Mouse (Mus musculus) forebrain, embryonic 16.5 days (tissue): ENCODE data around the gene Dcaf10. TPM values are rescaled to one million over a fixed set of nuclear protein-coding genes. Genes with fewer than 3 reads are reported as not detected.
"Not testable (repeated sequence)": the region's sequence is repeated elsewhere in the genome, so short reads cannot be mapped to it uniquely, and the experiment has no call there.

ENCODE experiments used
- ATAC-seq: fragments of 200-750 bp; cut with Nextera tagmentation; 2 replicates; pipeline ENCODE4 v1.8.0; 2017; ENCODE audit warnings: mild to moderate bottlenecking, moderate library complexity
- H3K27ac ChIP-seq: fragments of 300-500 bp; sonication (generic); 2 replicates; pipeline ENCODE4 v1.5.1; 2014; ENCODE audit warnings: low read length, control low read depth
- H3K27me3 ChIP-seq: fragments of 300-500 bp; sonication (generic); replicated peaks from 2 replicates; pipeline ENCODE4 v1.6.1; 2014; ENCODE audit warnings: low read length; ENCODE audit not compliant: control insufficient read depth, insufficient read depth
- H3K36me3 ChIP-seq: fragments of 300-500 bp; sonication (generic); 2 replicates; pipeline ENCODE4 v1.6.1; 2014; ENCODE audit not compliant: control insufficient read depth, insufficient read depth
- H3K4me1 ChIP-seq: fragments of 300-500 bp; sonication (generic); replicated peaks from 2 replicates; pipeline ENCODE4 v1.6.1; 2014; ENCODE audit warnings: low read length; ENCODE audit not compliant: control insufficient read depth, insufficient read depth
- H3K4me2 ChIP-seq: fragments of 300-500 bp; sonication (generic); 2 replicates; pipeline ENCODE4 v1.6.1; 2014; ENCODE audit warnings: mild to moderate bottlenecking, low read length, control low read depth
- H3K4me3 ChIP-seq: fragments of 300-500 bp; sonication (generic); replicated peaks from 2 replicates; pipeline ENCODE4 v1.5.1; 2014; ENCODE audit warnings: mild to moderate bottlenecking, low read length, control low read depth
- H3K9ac ChIP-seq: fragments of 300-500 bp; sonication (generic); replicated peaks from 2 replicates; pipeline ENCODE4 v1.6.1; 2014; ENCODE audit warnings: low read depth, low read length, control low read depth
- H3K9me3 ChIP-seq: fragments of 300-500 bp; sonication (generic); 2 replicates; pipeline ENCODE4 v1.6.1; 2016; ENCODE audit warnings: low read length; ENCODE audit not compliant: control insufficient read depth
- WGBS: fragments of 180-500 bp; shearing (Covaris S2); extraction: QIAGEN DNeasy Blood & Tissue Kit; methylation state at CpG from one replicate; pipeline ENCODE4 v1.1.7; 2014; 5-methylcytosine and 5-hydroxymethylcytosine counted together
- polyA plus RNA-seq: library from polyadenylated mRNA; unstranded; fragments of >200 nt; fragmentation: Nextera tagmentation; extraction: Ambion mirVana; gene quantifications from 2 replicates; pipeline ENCODE4 v1.2.1, GENCODE M21; 2015

Gene Dcaf10
- polyA plus RNA-seq, 1 experiment from 2014 or later, result 7.1 TPM

DNA sequence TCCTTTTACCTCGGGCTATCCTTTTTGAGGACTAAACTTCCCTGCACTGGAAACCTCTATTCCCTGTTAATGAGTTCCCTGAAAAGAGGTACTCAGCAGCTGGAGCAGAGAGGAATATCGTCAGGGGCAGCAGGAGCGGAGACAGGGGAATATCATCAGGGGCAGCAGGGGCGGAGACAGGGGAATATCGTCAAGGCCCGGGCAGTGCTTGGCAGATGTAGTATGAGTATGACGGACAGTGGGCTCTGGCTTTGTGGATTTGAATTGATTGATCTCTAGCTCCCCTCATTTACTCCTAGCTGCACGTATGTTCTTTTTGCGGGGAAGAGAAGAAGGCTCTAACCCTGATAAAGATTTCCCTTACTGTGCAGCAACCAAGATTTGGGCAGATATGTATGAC lies 675 bp upstream of the Dcaf10 start:
- Histone ChIP-seq H3K4me2 (peak overlapping the region; percentile 61), H3K4me1 (peaks cover 23% of the 10 kb centered on the region), H3K27me3 (no peaks in the 10 kb centered on the region), H3K9ac (peak overlapping the region; percentile 93), H3K9me3 (no peaks in the 10 kb centered on the region), H3K4me3 (peak overlapping the region; percentile 96), H3K36me3 (no peaks in the 10 kb centered on the region), H3K27ac (peak overlapping the region; percentile 86)
- 52% methylated on average over 9 of the region's 9 CpGs for WGBS
- no peak for ATAC-seq

DNA sequence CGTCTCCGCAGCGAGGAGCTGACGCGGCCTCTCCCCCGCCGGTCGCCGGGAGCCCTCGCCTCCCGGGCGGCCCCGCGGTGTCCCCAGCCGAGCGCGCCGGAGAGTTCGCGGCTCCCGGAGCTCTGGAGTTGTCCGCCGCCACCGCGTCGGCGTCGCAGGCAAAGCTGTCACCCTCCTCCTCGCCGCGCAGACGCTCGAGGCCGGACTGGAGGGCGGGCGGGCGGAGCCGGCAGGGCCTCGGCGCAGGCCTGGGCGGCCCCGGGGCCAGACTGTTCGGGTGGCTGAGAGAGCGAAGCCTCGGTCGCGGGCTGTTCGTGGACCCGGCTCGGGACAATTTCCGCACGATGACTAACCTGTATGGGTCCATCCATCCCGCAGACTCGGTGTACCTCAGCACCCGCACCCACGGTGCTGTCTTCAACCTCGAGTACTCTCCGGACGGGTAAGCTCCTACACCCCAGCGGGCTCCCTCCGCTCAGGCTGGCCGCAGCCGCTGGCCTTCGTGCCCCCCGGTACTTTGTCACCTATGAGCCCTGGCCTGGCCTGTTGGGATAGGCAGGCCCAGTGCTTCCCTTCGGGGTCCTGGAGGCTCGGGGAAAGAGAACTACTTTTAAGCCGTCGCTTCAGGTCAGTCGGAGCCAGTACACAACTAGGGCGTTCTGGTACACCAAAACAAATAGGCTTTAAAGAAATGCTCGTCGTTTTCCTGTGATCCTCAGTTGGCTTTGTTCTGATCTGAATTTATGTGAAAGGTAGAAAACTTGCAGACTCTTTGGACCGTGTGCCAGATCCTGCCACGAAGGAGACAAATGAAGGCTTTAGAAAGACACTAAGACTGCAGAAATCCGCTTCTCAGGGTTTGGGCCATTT lies 620 bp downstream of the Dcaf10 start, which contains the start of gene Exosc3:
Gene Exosc3 (minus strand): TSS at position 447 of the 870 bp plus-strand sequence.
- Histone ChIP-seq H3K27ac (peak within 1 kb of the TSS; percentile 86), H3K9ac (peak within 1 kb of the TSS; percentile 93), H3K36me3 (no peaks in the 10 kb centered on the region), H3K4me1 (peaks cover 23% of the 10 kb centered on the region), H3K27me3 (no peaks in the 10 kb centered on the region), H3K4me2 (peak within 1 kb of the TSS; percentile 92), H3K4me3 (peak within 1 kb of the TSS; percentile 96), H3K9me3 (no peaks in the 10 kb centered on the region)
- under 1% methylated on average over 75 of the region's 76 CpGs for WGBS
- peak; percentile 77 for ATAC-seq

DNA sequence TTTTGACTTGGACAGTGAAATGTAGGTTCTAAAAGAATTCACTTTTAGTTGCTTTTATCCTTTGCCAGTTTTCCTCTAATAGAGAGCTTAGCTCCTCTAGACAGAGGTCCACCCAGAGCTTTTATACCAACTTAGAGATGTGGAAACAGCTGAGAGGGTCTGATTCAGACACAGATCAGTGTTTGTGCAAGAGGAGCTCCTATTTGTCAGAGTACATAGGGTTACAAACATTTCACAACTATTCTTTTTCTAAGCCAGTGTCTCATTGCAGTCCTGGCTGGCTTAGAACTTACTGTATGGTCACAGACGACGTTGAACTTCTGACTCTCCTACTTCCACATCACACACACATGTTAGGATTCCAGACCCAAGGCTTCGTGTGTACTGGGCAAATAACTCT lies 14.8 kb downstream of the Dcaf10 start:
- WGBS, result 85% methylated on average over 3 of the region's 3 CpGs
- H3K4me1 ChIP-seq, result no peaks in the 10 kb centered on the region
- no peak overlapping the region for H3K4me3 ChIP-seq
- H3K27ac ChIP-seq, result no peak overlapping the region
- no peak overlapping the region for H3K4me2 ChIP-seq
- ATAC-seq, result no peak
- H3K36me3 ChIP-seq, result 0 out of 2 replicates have a peak, but pooled peaks cover 3% of the 10 kb centered on the region
- no peaks in the 10 kb centered on the region for H3K27me3 ChIP-seq
- no peaks in the 10 kb centered on the region for H3K9me3 ChIP-seq
- H3K9ac ChIP-seq, result no peak overlapping the region

DNA sequence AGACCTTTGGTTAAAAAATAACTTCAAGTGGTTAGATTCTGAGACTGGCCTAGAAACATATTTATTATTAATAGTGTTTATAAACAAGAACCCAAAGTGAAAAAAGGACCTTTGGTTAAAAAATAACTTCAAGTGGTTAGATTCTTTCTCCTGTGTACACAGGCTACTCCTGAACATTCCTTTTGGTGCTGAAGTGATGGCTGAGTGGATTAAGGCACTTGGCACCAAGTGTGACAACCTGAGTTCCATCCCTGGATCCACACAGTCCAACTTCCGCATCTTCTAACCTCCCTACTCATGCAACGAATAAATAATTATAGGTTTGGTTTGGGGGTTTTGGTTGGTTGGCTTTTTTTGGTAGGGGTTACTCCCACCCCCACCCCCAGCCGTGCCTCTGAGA lies 29.4 kb downstream of the Dcaf10 start:
- WGBS, result 87% methylated on average over 3 of the region's 3 CpGs
- no peak overlapping the region for H3K9ac ChIP-seq
- H3K9me3 ChIP-seq, result no peaks in the 10 kb centered on the region
- H3K36me3 ChIP-seq, result peaks cover 19% of the 10 kb centered on the region
- H3K4me1 ChIP-seq, result no peaks in the 10 kb centered on the region
- no peak overlapping the region for H3K27ac ChIP-seq
- H3K4me3 ChIP-seq, result no peak overlapping the region
- no peaks in the 10 kb centered on the region for H3K27me3 ChIP-seq
- no peak for ATAC-seq
- no peak overlapping the region for H3K4me2 ChIP-seq

DNA sequence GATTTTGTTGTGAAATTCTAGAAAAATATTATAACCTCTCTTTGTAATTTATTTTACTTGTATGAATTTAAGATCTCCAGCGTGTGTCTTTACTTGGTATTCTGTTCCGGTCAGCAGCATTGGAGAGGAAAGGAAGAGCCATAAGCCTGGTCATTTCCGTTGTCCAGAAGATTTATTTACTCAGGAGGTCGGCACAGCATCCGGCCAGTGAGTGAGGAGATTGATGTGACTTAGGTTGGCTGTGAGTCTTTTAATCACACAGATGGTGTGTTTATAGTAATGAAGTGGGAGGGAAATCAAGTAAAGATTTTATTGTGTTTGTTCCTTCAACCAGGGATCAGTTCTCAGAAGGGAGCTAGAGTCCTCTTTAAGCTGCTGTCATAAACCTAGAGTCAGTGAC lies 33.0 kb downstream of the Dcaf10 start:
- Histone ChIP-seq H3K27ac (no peak overlapping the region), H3K4me2 (no peak overlapping the region), H3K4me1 (no peaks in the 10 kb centered on the region), H3K27me3 (no peaks in the 10 kb centered on the region), H3K9me3 (no peaks in the 10 kb centered on the region), H3K36me3 (peaks cover 25% of the 10 kb centered on the region), H3K9ac (no peak overlapping the region), H3K4me3 (no peak overlapping the region)
- 90% methylated on average over 5 of the region's 5 CpGs for WGBS
- ATAC-seq, result no peak

DNA sequence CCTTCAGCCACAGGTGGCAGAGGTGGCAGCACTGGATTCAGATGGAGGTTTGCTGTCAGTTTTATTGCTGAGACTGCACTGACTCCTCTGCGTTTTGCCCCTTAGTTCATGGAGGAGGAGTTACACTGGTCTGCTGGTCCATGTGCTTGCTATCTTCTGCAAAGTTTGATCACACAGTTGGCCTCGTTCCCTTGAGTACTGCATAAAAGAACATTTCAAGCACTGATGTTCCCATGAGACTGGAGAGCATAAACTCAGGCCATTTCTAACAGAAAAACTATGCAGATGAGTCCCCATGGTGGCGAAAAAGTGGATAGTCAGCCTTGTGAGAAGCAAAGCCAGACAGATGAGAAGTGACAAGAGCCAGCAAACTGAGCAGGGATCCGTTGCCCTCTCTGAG lies 34.7 kb downstream of the Dcaf10 start:
- no peak overlapping the region for H3K9ac ChIP-seq
- ATAC-seq, result no peak
- H3K27ac ChIP-seq, result no peak overlapping the region
- WGBS, result 82% methylated on average over 4 of the region's 4 CpGs
- H3K36me3 ChIP-seq, result peaks cover 22% of the 10 kb centered on the region
- no peaks in the 10 kb centered on the region for H3K4me1 ChIP-seq
- no peak overlapping the region for H3K4me3 ChIP-seq
- no peaks in the 10 kb centered on the region for H3K9me3 ChIP-seq
- no peaks in the 10 kb centered on the region for H3K27me3 ChIP-seq
- no peak overlapping the region for H3K4me2 ChIP-seq

DNA sequence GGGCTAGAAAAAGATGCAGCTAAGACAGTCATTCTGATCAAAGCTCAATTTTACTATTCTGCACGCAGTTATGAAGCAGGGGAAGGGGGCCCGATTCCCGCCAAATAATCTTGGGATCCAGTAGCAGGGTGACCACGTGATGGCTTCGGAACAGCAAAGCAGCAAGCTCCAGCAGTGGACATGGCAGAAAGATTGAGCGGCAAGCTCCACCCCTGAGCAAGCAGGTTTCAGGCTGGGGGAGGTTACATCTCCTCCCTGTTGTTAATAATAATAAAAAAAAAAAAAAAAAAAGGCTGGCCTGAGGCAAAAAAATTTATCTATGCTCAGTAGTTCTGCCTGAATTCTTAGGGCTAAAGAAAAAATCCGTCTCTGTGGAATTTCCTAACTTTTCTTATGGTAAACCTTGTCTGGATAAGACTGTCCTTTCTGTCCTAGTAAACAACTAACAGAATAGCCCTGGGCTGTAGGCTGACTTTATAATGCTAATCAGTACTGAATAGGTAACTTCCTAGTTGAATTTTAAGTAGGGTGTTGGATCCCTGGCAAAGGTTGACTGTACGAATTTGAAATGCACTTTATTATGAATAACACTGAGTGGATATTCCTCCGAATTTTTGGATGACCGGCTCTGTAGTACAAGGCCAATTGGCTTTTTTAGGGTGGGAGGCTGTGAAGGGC lies 39.1 kb downstream of the Dcaf10 start:
- H3K4me1 ChIP-seq, H3K27me3 ChIP-seq, H3K4me3 ChIP-seq, H3K36me3 ChIP-seq, H3K27ac ChIP-seq, H3K9ac ChIP-seq, H3K4me2 ChIP-seq, ATAC-seq, H3K9me3 ChIP-seq: not testable (repeated sequence)
- WGBS, result 77% methylated on average over 10 of the region's 10 CpGs

DNA sequence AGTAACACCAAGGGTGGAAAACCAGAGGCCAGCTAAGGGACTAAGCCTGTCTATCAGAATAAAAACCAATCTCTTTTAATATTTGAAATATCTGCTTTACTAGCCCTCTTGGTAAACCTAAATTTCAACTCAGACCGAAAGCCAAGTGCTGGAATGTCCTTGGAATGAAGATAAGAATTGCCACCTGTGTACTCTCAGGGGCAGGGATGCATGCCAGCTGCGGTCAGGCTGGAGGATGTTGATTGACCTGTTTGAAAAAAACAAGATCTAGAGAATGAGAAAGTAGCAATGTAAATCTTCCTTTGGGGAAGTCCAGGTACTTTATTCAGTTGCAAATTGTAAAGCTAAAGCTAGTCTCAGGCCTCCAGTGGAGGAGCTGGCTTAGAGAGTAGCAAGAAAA lies 40.2 kb downstream of the Dcaf10 start:
- not testable (repeated sequence) for H3K4me2 ChIP-seq, H3K4me1 ChIP-seq, H3K27ac ChIP-seq, H3K9me3 ChIP-seq, H3K4me3 ChIP-seq, H3K9ac ChIP-seq, H3K36me3 ChIP-seq, H3K27me3 ChIP-seq, ATAC-seq
- WGBS, result 86% methylated on average over 2 of the region's 2 CpGs

DNA sequence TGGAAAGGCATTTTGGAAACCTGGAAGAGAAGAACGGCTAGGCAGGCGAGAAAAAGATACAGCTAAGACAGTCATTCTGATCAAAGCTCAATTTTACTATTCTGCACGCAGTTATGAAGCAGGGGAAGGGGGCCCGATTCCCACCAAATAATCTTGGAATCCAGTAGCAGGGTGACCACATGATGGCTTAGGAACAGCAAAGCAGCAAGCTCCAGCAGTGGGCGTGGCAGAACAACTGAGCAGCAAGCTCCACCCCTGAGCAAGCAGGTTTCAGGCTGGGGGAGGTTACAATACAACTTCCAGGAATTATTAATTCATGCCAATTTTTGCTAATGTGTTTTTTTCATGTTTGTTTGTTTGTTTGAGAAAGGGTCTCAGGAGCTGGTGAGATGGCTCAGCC lies 45.4 kb downstream of the Dcaf10 start:
- not testable (repeated sequence) for H3K27me3 ChIP-seq, ATAC-seq, H3K9me3 ChIP-seq, H3K27ac ChIP-seq, H3K4me1 ChIP-seq, H3K36me3 ChIP-seq, H3K9ac ChIP-seq, H3K4me3 ChIP-seq, H3K4me2 ChIP-seq
- WGBS, result 93% methylated on average over 5 of the region's 5 CpGs
